Mouse (Mus musculus) ES-E14 (cell line): Measurements from ENCODE around the gene Olfr110.

Source experiments
- CHD2 ChIP-seq: IDR thresholded peaks from 2 replicates; pipeline ENCODE4 v1.6.1; 2014; ENCODE audit warnings: mild to moderate bottlenecking, low read depth, low read length, inconsistent platforms
- HCFC1 ChIP-seq: IDR thresholded peaks from 2 replicates; pipeline ENCODE4 v1.6.1; 2012; ENCODE audit warnings: low read length, inconsistent platforms, borderline replicate concordance; ENCODE audit not compliant: insufficient read depth
- MAFK ChIP-seq: IDR thresholded peaks from 2 replicates; pipeline ENCODE4 v1.6.1; 2014; ENCODE audit warnings: mild to moderate bottlenecking, low read depth, low read length, inconsistent platforms; ENCODE audit not compliant: insufficient read depth
- ZC3H11A ChIP-seq: IDR thresholded peaks from 2 replicates; pipeline ENCODE4 v1.6.1; 2012; ENCODE audit warnings: low read depth, mild to moderate bottlenecking, inconsistent platforms, low read length, borderline replicate concordance
- ZNF384 ChIP-seq: IDR thresholded peaks from 2 replicates; pipeline ENCODE4 v1.6.1; 2012; ENCODE audit warnings: low read depth, low read length, inconsistent platforms

DNA sequence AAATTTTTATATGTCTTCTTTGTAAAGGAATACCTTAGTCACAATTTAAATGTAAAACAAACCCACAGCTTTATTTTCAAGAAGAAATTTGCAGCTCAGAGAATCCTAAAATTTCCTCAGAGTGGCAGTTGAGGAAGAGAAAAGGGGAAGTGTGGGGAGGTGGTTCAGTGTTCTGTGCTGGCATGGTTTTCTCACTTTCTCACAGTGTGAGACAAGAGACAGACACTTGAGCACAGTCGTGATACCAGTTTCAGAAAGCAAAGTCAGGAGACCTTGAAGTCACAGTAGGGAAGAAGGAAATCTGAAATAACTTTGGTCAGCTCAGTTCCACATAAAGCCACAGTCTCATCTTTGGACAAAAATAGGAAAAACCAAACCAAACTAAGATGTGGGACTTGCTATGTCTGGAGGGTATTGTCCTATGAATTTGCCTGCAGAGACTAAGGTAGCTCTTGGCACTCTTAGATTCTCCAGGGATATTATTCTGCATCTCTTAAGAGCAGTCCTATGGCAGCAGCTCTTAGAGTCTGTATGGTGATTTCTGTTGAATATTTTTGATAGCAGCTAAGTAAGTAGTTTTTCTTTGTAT, at the start of gene Olfr110:
- no peak for TF ChIP-seq MAFK
- no peak for TF ChIP-seq HCFC1
- no peak for TF ChIP-seq ZNF384
- TF ChIP-seq ZC3H11A, result no peak
- no peak for TF ChIP-seq CHD2
